Mouse (Mus musculus) intestine, embryonic 15.5 days (tissue): ENCODE data around the gene Dop1b. TPM values are rescaled to one million over a fixed set of nuclear protein-coding genes. Genes with fewer than 3 reads are reported as not detected.

ENCODE experiments used
- polyA plus RNA-seq: library from polyadenylated mRNA; unstranded; fragments of >200 nt; fragmentation: Nextera tagmentation; extraction: Ambion mirVana; gene quantifications from 2 replicates; pipeline ENCODE4 v1.2.1, GENCODE M21; 2015

Dop1b gene
- polyA plus RNA-seq, 1 experiment from 2014 or later = 14.4 TPM

Other genes starting within 250 kb of the Dop1b start
- gene Setd4, start 107.8 kb upstream of the Dop1b start, polyA plus RNA-seq = 8.7 and 9.9 TPM in 2 replicates
- gene Cbr1, start 106.1 kb upstream of the Dop1b start, polyA plus RNA-seq = 119 and 122 TPM in 2 replicates
- not detected in 2 replicates for gene Gm5678, start 83.8 kb upstream of the Dop1b start, polyA plus RNA-seq
- 2.1 and 2.4 TPM in 2 replicates for gene Cbr3, start 28.7 kb upstream of the Dop1b start, polyA plus RNA-seq
- 27.5 and 40.6 TPM in 2 replicates for gene Morc3, start 120.2 kb downstream of the Dop1b start, polyA plus RNA-seq
- 55.1 and 62.1 TPM in 2 replicates for gene Chaf1b, start 172.0 kb downstream of the Dop1b start, polyA plus RNA-seq